Comparison of ENCODE assay signal across 26 mouse cellular contexts in genomic region chr2:164212711-164213110, GRCm38 (mm10). TPM values are rescaled to one million over a fixed set of nuclear protein-coding genes. Genes with fewer than 3 reads are reported as not detected.
DNase-seq lines count a peak whose midpoint lies in the region; ATAC-seq and TF ChIP-seq lines count a peak whose summit lies in the region.
"Had no signal": no experiment of that assay in that cellular context is flagged by ENCODE, and none has a peak within 500 bp of the region (broad histone marks: within the 10 kb centered on the region; RNA-seq: fewer than 3 reads in every experiment).

No protein-coding gene starts in this region.

- no peaks in the 10 kb centered on the region for H3K9me3 ChIP-seq in midbrain, embryonic 14.5 days (ENCODE audit: control insufficient read depth, low read length)
- H3K9me3 ChIP-seq: embryonic facial prominence, embryonic 12.5 days; forebrain, embryonic 12.5 days; hindbrain, embryonic 10.5 days; intestine, embryonic 15.5 days had no signal

- intact Hi-C loops in left cerebral cortex, adult 2 months (cut with DNase I), result loop anchor here (2.0 to 5.0 kb wide), 2 partner anchors 38 to 100 kb away; no protein-coding TSS in a partner anchor

- H3K4me1 ChIP-seq in midbrain, embryonic 14.5 days (ENCODE audit: control insufficient read depth, insufficient read depth, low read length), result no peaks in the 10 kb centered on the region
- H3K4me1 ChIP-seq: embryonic facial prominence, embryonic 12.5 days; forebrain, embryonic 12.5 days; heart, embryonic 12.5 days; hindbrain, embryonic 10.5 days; intestine, embryonic 15.5 days had no signal

- WGBS in midbrain, embryonic 14.5 days, result 87% methylated on average over 5 of the region's 5 CpGs

- H3K4me2 ChIP-seq in midbrain, embryonic 14.5 days (ENCODE audit: low read length), result no peak overlapping the region
- H3K4me2 ChIP-seq: embryonic facial prominence, embryonic 12.5 days; forebrain, embryonic 12.5 days; heart, embryonic 12.5 days; hindbrain, embryonic 14.5 days; intestine, embryonic 15.5 days had no signal

- TF ChIP-seq CTCF in left cerebral cortex, adult 2 months (IDR thresholded peaks at IDR 0.05), result no peak

- peak overlapping the region; percentile 11; the same call in 1 of the 2 replicates for H3K27ac ChIP-seq in left cerebral cortex, adult 2 months
- no peak overlapping the region for H3K27ac ChIP-seq in midbrain, embryonic 14.5 days (replicated peaks; ENCODE audit: low read depth, low read length)
- H3K27ac ChIP-seq: embryonic facial prominence, embryonic 12.5 days; forebrain, embryonic 12.5 days; gastrocnemius, adult 2 months; hindbrain, embryonic 10.5 days; hindbrain, embryonic 14.5 days; intestine, embryonic 15.5 days had no signal

- peak; percentile 4 to 45 for DNase-seq in frontal cortex, adult 2 months (ENCODE audit: extremely low spot score in 1 of 2, low spot score in 1 of 2)
- no peak for DNase-seq in frontal cortex, postnatal 14 days (ENCODE audit: low spot score in 2 of 2)
- peak; percentile 43 for DNase-seq in right cerebral cortex, adult 18-20 months
- DNase-seq in right cerebral cortex, postnatal 10 days (ENCODE audit: low spot score in 2 of 2), result no peak
- DNase-seq in left cerebral cortex, adult 2 months (ENCODE audit: extremely low spot score in 1 of 2, low spot score in 2 of 2), result no peak
- DNase-seq in kidney, adult 8-10 months, result no peak
- no peak for DNase-seq in midbrain, embryonic 14.5 days
- DNase-seq: adrenal gland, adult 8-10 months; cerebellum, adult 18-20 months; cerebellum, postnatal 14 days; gastrocnemius, adult 2 months; gastrocnemius, postnatal 25 days had no signal

- H3K4me3 ChIP-seq in left cerebral cortex, adult 2 months, result no peak overlapping the region
- H3K4me3 ChIP-seq in midbrain, embryonic 14.5 days (replicated peaks; ENCODE audit: low read depth, low read length), result no peak overlapping the region
- H3K4me3 ChIP-seq: embryonic facial prominence, embryonic 12.5 days; forebrain, embryonic 12.5 days; gastrocnemius, adult 2 months; heart, embryonic 12.5 days; hindbrain, embryonic 10.5 days; intestine, embryonic 15.5 days had no signal

- no peaks in the 10 kb centered on the region for H3K36me3 ChIP-seq in midbrain, embryonic 14.5 days (ENCODE audit: control insufficient read depth, insufficient read depth, low read length)
- H3K36me3 ChIP-seq: embryonic facial prominence, embryonic 12.5 days; forebrain, embryonic 12.5 days; heart, embryonic 12.5 days; hindbrain, embryonic 10.5 days; intestine, embryonic 15.5 days had no signal

- no peaks in the 10 kb centered on the region for H3K27me3 ChIP-seq in midbrain, embryonic 14.5 days (ENCODE audit: control insufficient read depth, insufficient read depth, low read length)
- H3K27me3 ChIP-seq: embryonic facial prominence, embryonic 12.5 days; forebrain, embryonic 12.5 days; heart, embryonic 12.5 days; intestine, embryonic 15.5 days had no signal

- no peak overlapping the region for H3K9ac ChIP-seq in midbrain, embryonic 14.5 days (replicated peaks; ENCODE audit: low read length)
- H3K9ac ChIP-seq: embryonic facial prominence, embryonic 12.5 days; forebrain, embryonic 12.5 days; heart, embryonic 12.5 days; hindbrain, embryonic 14.5 days; intestine, embryonic 15.5 days had no signal

- ATAC-seq in midbrain, embryonic 14.5 days (ENCODE audit: low FRiP score, low TSS enrichment), result no peak
- ATAC-seq: forebrain, embryonic 16.5 days; intestine, embryonic 15.5 days had no signal

RNA-seq across cellular contexts. Expression of gene Wfdc15b, which starts 8.7 kb away (rescaled TPM):
- 0.38 TPM in 1 of 2 replicates, not detected in the other for polyA plus RNA-seq in frontal cortex, adult 2 months (2012; rRNA removed)
- total RNA-seq in left cerebral cortex, adult 2 months (2021), result not detected
- not detected in 2 replicates for polyA plus RNA-seq in midbrain, embryonic 14.5 days (2014; fragmentation: Nextera tagmentation; extraction: Ambion mirVana)
- total RNA-seq: adrenal gland, adult 8-10 months; ES-E14; gastrocnemius, adult 2 months; gastrocnemius, postnatal 25 days; granulocyte monocyte progenitor cell, adult 5-6 weeks; heart, adult 8-10 months; heart, postnatal 25 days had no signal
- polyA plus RNA-seq: cortical plate, adult 2 months; embryonic facial prominence, embryonic 12.5 days; forebrain, embryonic 12.5 days; forebrain, embryonic 16.5 days; heart, embryonic 12.5 days; hindbrain, embryonic 10.5 days; hindbrain, embryonic 14.5 days had no signal

RNA-seq across cellular contexts. Expression of gene Wfdc15a, which starts 12.8 kb away (rescaled TPM):
- polyA plus RNA-seq in frontal cortex, adult 2 months (2012; rRNA removed), result not detected in 2 replicates
- total RNA-seq in left cerebral cortex, adult 2 months (2021), result not detected
- polyA plus RNA-seq in midbrain, embryonic 14.5 days (2014; fragmentation: Nextera tagmentation; extraction: Ambion mirVana), result not detected in 2 replicates
- total RNA-seq: adrenal gland, adult 8-10 months; adrenal gland, postnatal 4 days; gastrocnemius, adult 2 months; gastrocnemius, postnatal 25 days; granulocyte monocyte progenitor cell, adult 5-6 weeks; heart, adult 8-10 months; heart, postnatal 25 days had no signal
- polyA plus RNA-seq: embryonic facial prominence, embryonic 12.5 days; forebrain, embryonic 12.5 days; forebrain, embryonic 16.5 days; heart, embryonic 12.5 days; heart, embryonic 16.5 days; hindbrain, embryonic 10.5 days; hindbrain, embryonic 14.5 days; intestine, embryonic 15.5 days had no signal

RNA-seq across cellular contexts. Expression of gene Wfdc12, which starts 22.3 kb away (rescaled TPM):
- polyA plus RNA-seq in frontal cortex, adult 2 months (2012; rRNA removed), result not detected in 2 replicates
- not detected for total RNA-seq in left cerebral cortex, adult 2 months (2021)
- polyA plus RNA-seq in midbrain, embryonic 14.5 days (2014; fragmentation: Nextera tagmentation; extraction: Ambion mirVana), result not detected in 2 replicates
- total RNA-seq: adrenal gland, postnatal 4 days; ES-E14; gastrocnemius, adult 2 months; gastrocnemius, postnatal 25 days; heart, adult 8-10 months; heart, postnatal 25 days had no signal
- polyA plus RNA-seq: forebrain, embryonic 12.5 days; forebrain, embryonic 16.5 days; heart, embryonic 12.5 days; heart, embryonic 16.5 days; hindbrain, embryonic 10.5 days; hindbrain, embryonic 14.5 days; intestine, embryonic 15.5 days had no signal

RNA-seq across cellular contexts. Expression of gene Svs2, which starts 25.6 kb away (rescaled TPM):
- polyA plus RNA-seq in frontal cortex, adult 2 months (2012; rRNA removed), result not detected in 2 replicates
- not detected for total RNA-seq in left cerebral cortex, adult 2 months (2021)
- polyA plus RNA-seq in midbrain, embryonic 14.5 days (2014; fragmentation: Nextera tagmentation; extraction: Ambion mirVana), result not detected in 2 replicates
- total RNA-seq: adrenal gland, adult 8-10 months; adrenal gland, postnatal 4 days; ES-E14; gastrocnemius, adult 2 months; gastrocnemius, postnatal 25 days; granulocyte monocyte progenitor cell, adult 5-6 weeks; heart, adult 8-10 months; heart, postnatal 25 days had no signal
- polyA plus RNA-seq: cortical plate, adult 2 months; embryonic facial prominence, embryonic 12.5 days; forebrain, embryonic 12.5 days; forebrain, embryonic 16.5 days; heart, embryonic 12.5 days; heart, embryonic 16.5 days; hindbrain, embryonic 10.5 days; hindbrain, embryonic 14.5 days; intestine, embryonic 15.5 days had no signal

RNA-seq across cellular contexts. Expression of gene Wfdc5, which starts 30.2 kb away (rescaled TPM):
- not detected in 2 replicates for polyA plus RNA-seq in frontal cortex, adult 2 months (2012; rRNA removed)
- total RNA-seq in left cerebral cortex, adult 2 months (2021), result not detected
- polyA plus RNA-seq in midbrain, embryonic 14.5 days (2014; fragmentation: Nextera tagmentation; extraction: Ambion mirVana), result not detected in 2 replicates
- total RNA-seq: adrenal gland, adult 8-10 months; adrenal gland, postnatal 4 days; ES-E14; gastrocnemius, adult 2 months; gastrocnemius, postnatal 25 days; granulocyte monocyte progenitor cell, adult 5-6 weeks; heart, adult 8-10 months; heart, postnatal 25 days had no signal
- polyA plus RNA-seq: cortical plate, adult 2 months; embryonic facial prominence, embryonic 12.5 days; forebrain, embryonic 12.5 days; forebrain, embryonic 16.5 days; heart, embryonic 12.5 days; heart, embryonic 16.5 days; hindbrain, embryonic 10.5 days; hindbrain, embryonic 14.5 days; intestine, embryonic 15.5 days had no signal

Comparison
In these comparisons a context has a peak if more than half of its experiments do, and no peak if none do; other contexts are left out.
1. DNase-seq: peak in frontal cortex, adult 2 months (2 of 2) and right cerebral cortex, adult 18-20 months (single experiment); none in frontal cortex, postnatal 14 days (0 of 2), right cerebral cortex, postnatal 10 days (0 of 2), left cerebral cortex, adult 2 months (0 of 2), kidney, adult 8-10 months (0 of 2) and midbrain, embryonic 14.5 days (single experiment).